Mouse (Mus musculus) left cerebral cortex, postnatal 36 days (tissue): Measurements from ENCODE around the gene Dok3. TPM values are rescaled to one million over a fixed set of nuclear protein-coding genes. Genes with fewer than 3 reads are reported as not detected.

Experiments used
- DNase-seq, 2 experiments: peaks; one replicate each; pipeline ENCODE4 v3.0.0; 2021 to 2022; ENCODE audit warnings: low spot score in 2 of 2, mixed read lengths in 1 of 2
- intact Hi-C: fragments of 180-260 bp; cut with DNase I; formaldehyde crosslinking; loops from one replicate; pipeline ENCODE4 v1.15.1; 2025
- microRNA-seq: library from miRNA; unstranded; fragments of <30 nt; microRNA quantifications from one replicate; pipeline ENCODE4 v1.2.0, GENCODE M21; 2022
- total RNA-seq, 2 experiments: library from RNA; stranded (reverse); gene quantifications; 2 replicates each; pipeline ENCODE4 v1.2.3; 2021

Dok3 gene
- total RNA-seq, 2 experiments from 2014 or later: 5.5 to 14.0 TPM

- intact Hi-C loops: no loop called here
- DNase-seq: peak in 1 of 2 experiments; percentile 21
These were observed 44.5 kb downstream of the Dok3 start for GRCm38 (mm10) chr13:55484520-55485088.

GRCm38 (mm10) chr13:55483593-55483992 is 45.5 kb downstream of the Dok3 start:
- intact Hi-C loops: loop anchor here (2.0 kb wide), 1 partner anchor 29 kb away; the partner anchor contains the start of gene Pdlim7
- DNase-seq: peak; percentile 90 to 91

GRCm38 (mm10) chr13:55483071-55483470 is 46.0 kb downstream of the Dok3 start:
- intact Hi-C loops: loop anchor here (2.0 kb wide), 1 partner anchor 30 kb away; the partner anchor contains the start of gene Pdlim7
- DNase-seq: peak in 1 of 2 experiments; percentile 32

- DNase-seq: peak in 1 of 2 experiments; percentile 19
- intact Hi-C loops: loop anchor here (2.0 kb wide), 1 partner anchor 30 kb away; the partner anchor contains the start of gene Pdlim7
These were observed 46.6 kb downstream of the Dok3 start for GRCm38 (mm10) chr13:55482542-55482941.

GRCm38 (mm10) chr13:55479929-55480328 is 49.2 kb downstream of the Dok3 start:
- intact Hi-C loops: no loop called here
- no peak for DNase-seq

- intact Hi-C loops: no loop called here
- DNase-seq: no peak
These were observed 50.1 kb downstream of the Dok3 start for GRCm38 (mm10) chr13:55479008-55479407.

- intact Hi-C loops: no loop called here
- DNase-seq: peak in 1 of 2 experiments; percentile 46
These were observed 51.1 kb downstream of the Dok3 start for GRCm38 (mm10) chr13:55478036-55478435.

- intact Hi-C loops: no loop called here
- no peak for DNase-seq
These were observed 51.6 kb downstream of the Dok3 start for GRCm38 (mm10) chr13:55477492-55477891.

GRCm38 (mm10) chr13:55476256-55476655 is 52.8 kb downstream of the Dok3 start:
- intact Hi-C loops: no loop called here
- DNase-seq: no peak

- no peak for DNase-seq
- intact Hi-C loops: no loop called here
These were observed 53.3 kb downstream of the Dok3 start for GRCm38 (mm10) chr13:55475750-55476149.

- DNase-seq: peak; percentile 70 to 71
- intact Hi-C loops: no loop called here
These were observed 54.5 kb downstream of the Dok3 start for GRCm38 (mm10) chr13:55474621-55475069.

- peak; percentile 28 to 44 for DNase-seq
- intact Hi-C loops: loop anchor here (2.0 kb wide), 1 partner anchor 43 kb away; no protein-coding TSS in a partner anchor
These were observed 55.1 kb downstream of the Dok3 start for GRCm38 (mm10) chr13:55473961-55474360.

Small RNA genes within 50 kb of the gene (microRNA-seq; reads per million reads assigned to microRNA genes)
- gene Mir6944: 66.7 reads per million, percentile 52 among the genes with 10 or more reads in this experiment
- gene Mir6945: 7.6 reads per million, percentile 25 among the genes with 10 or more reads in this experiment

Other genes with a start within 250 kb of the Dok3 start
- 100 to 1,000 TPM; 159 to 185 TPM for gene Prelid1, start 208.8 kb downstream of the Dok3 start, total RNA-seq
- 10 to 100 TPM; 80.9 to 86.8 TPM for gene Rab24, start 207.3 kb downstream of the Dok3 start, total RNA-seq
- 1 to 10 TPM; 1.4 to 2.5 TPM for gene Mxd3, start 199.5 kb downstream of the Dok3 start, total RNA-seq
- 10 to 100 TPM; 54.9 to 61.3 TPM for gene Lman2, start 166.5 kb downstream of the Dok3 start, total RNA-seq
- gene Rgs14, start 159.6 kb downstream of the Dok3 start, total RNA-seq: 10 to 100 TPM; 52.3 to 53.7 TPM
- under 1 TPM; 0.48 to 0.54 TPM for gene Slc34a1, start 131.1 kb downstream of the Dok3 start, total RNA-seq
- not detected for gene Pfn3, start 114.1 kb downstream of the Dok3 start, total RNA-seq
- gene F12, start 102.5 kb downstream of the Dok3 start, total RNA-seq: under 1 TPM; 0.79 to 0.84 TPM
- gene Grk6, start 84.2 kb downstream of the Dok3 start, total RNA-seq: 10 to 100 TPM; 63.4 to 65.2 TPM
- gene Prr7, start 65.0 kb downstream of the Dok3 start, total RNA-seq: 10 to 100 TPM; 81.8 to 82.1 TPM
- 100 to 1,000 TPM; 247 to 314 TPM for gene Dbn1, start 41.2 kb downstream of the Dok3 start, total RNA-seq
- gene Pdlim7, start 15.6 kb downstream of the Dok3 start, total RNA-seq: 100 to 1,000 TPM in 1 of 2 experiments, 10 to 100 TPM in 1; 82.1 to 101 TPM
- gene Ddx41, start 7.4 kb upstream of the Dok3 start, total RNA-seq: 10 to 100 TPM; 53.1 to 63.9 TPM
- gene Fam193b, start 41.8 kb upstream of the Dok3 start, total RNA-seq: 10 to 100 TPM; 61.1 to 99.5 TPM
- 100 to 1,000 TPM; 133 to 138 TPM for gene Tmed9, start 44.4 kb upstream of the Dok3 start, total RNA-seq
- 10 to 100 TPM; 26.2 to 26.4 TPM for gene B4galt7, start 70.6 kb upstream of the Dok3 start, total RNA-seq
- 10 to 100 TPM; 49.9 to 50.8 TPM for gene Caml, start 93.7 kb upstream of the Dok3 start, total RNA-seq
- 10 to 100 TPM; 40.5 to 52.9 TPM for gene Ddx46, start 105.7 kb upstream of the Dok3 start, total RNA-seq
- gene B230219D22Rik, start 163.8 kb upstream of the Dok3 start, total RNA-seq: 10 to 100 TPM; 79.7 to 81.6 TPM
- 10 to 100 TPM; 75.6 to 76.2 TPM for gene Txndc15, start 185.4 kb upstream of the Dok3 start, total RNA-seq
- gene Pcbd2, start 198.1 kb upstream of the Dok3 start, total RNA-seq: 10 to 100 TPM; 27.0 to 28.6 TPM